Mouse (Mus musculus) spleen, postnatal 4 days (tissue): ENCODE measurements around the gene Olfr543.

Experiments used
- DNase-seq, 2 experiments: peaks; one replicate each; pipeline ENCODE4 v3.0.0; 2022; ENCODE audit warnings: low spot score in 2 of 2

Olfr543 gene

DNA sequence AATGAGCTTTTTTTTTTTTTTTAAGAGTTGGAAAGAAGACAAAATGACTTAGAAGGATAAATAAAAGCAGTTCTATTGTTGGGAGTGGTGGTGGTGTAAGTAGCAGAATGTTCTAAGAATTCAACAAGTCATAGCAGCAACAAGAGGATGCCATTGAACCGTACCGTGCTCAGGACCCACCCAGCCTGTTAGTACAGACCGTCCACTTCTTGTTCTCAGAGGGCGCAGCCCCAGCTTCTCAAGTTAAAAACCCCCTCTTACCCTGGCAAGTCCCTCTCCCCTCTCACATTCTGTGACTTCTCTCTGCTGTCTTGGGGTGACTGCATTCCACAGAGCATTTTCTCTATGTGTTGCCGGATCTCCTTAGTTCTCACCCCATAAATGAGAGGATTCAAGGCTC lies 4.9 kb downstream of the Olfr543 start:
- no peak for DNase-seq

DNA sequence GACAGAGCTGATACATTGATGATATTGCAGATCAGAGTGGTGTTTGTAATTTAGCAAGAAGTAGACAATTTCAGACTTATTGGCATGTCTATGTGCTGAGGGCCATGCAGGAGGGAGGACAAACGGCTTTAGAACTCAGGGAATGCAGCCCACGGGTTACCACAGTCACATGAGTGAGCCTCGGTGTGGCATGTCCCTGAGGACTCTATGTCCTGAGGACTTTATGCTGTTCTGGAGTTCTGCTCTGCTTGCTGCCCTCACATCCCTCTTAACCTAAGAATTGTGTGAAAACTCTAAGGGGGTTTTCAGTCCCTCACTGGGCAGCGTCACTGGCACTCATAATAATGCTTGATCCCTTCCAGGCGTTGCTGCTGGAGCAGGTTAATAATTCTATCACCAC lies 8.8 kb downstream of the Olfr543 start:
- no peak for DNase-seq

DNA sequence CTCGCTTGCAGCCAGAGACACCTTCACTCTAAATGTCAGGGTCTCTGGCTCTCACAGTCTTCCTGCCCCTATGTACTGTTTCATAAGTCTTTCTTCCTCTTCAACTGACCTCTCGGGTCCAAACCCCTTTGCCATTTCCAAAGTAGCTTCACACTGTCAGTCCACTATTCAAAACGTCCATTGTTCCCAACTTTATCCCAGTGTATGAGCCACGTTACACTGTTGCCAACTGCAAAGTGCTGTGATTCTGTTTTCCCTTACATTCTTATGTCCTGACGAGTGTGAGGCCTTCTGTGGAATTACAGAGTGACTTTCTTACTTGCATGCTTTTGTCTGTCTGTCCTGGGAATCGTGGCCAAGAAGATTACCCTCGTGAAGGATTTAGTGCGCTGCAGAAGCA lies 13.9 kb downstream of the Olfr543 start:
- DNase-seq, result no peak

DNA sequence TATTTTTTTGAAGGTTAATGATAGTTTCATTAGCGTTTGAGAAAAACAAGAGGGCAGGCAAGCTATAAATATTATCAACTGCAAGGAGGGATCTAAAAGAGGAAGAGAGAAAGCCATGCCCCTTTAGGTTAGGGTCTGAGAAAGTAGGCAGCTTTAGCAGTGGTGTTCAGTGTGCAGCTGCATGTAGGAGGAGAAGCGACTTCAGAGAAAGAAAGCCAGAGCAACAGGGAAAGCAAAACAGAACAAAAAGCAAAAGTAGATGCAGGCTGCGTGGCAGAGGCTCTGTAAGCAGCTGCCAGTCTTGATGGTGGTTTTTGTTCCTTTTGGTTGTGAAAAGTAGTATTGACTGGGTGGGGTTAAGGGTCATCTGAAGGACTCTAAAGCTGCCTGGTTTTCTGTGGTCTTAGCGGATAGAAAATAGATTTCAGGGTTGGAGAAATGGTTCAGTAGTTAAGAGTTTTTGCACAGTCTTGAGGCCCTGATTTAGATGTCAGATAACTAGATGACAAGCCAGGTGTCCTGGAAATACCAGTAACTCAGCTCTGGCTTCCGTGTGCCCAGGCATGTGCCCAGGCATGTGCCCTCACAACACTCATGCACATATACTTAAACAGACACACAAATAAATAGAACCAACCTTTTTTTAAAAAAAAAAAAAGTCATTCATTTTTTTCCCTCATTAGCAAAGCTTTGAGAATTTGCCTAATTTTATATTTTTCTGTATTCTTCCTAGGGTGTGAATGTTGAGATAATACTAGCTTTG lies 22.7 kb downstream of the Olfr543 start:
- peak in 1 of 2 experiments; percentile 55 for DNase-seq

DNA sequence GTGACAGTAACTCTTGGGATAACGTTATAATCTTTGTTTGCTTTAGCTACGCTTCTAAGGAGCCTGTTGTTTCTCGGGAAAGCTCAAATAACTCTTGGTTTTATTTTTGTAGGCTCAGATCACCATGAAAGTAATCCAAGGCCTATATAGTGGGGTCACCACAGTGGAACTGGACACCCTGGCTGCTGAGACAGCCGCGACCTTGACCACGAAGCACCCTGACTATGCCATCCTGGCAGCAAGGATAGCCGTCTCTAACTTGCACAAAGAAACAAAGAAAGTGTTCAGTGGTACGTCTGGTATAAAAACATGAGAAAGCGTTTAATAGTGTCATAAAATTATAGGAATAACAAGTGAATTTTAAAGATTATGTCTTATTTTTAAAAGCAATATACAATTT lies 35.0 kb downstream of the Olfr543 start:
- no peak for DNase-seq

DNA sequence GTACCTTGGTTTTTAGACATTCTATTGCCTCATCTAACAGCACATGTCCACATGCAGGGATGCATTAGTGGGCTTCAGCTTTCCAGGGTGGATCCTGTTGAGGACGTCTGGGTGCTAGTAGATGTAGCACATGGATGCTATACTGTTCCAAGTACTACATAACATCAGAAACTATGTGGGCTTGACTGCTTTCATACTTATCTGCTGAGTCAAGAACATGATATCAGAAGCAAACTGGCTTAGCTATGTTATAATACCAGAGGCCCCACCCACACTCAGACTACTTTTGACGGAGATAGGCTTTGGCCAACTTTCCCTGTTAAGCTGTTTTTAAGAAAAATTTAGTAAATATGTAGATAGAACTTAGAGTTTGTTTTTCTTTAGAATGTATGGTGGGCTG lies 37.2 kb downstream of the Olfr543 start:
- no peak for DNase-seq

DNA sequence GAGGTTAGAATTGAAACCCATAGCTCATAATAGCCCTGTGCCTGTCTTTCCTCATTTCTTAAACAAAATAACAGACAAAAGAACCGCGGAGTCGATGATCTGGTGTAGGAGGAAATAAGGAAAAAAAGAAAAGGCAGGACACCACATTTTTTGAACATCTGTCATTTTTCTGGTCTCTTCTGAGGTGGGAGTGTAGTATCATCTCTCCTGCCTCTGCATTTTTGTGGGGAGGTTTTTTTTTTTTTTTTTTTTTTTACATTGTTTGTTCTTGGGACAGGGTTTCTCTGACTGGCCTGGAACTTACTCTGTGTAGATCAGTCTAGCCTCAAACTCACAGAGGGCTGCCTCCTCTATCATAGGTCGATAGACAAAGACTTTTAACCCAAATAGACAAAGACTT lies 39.0 kb downstream of the Olfr543 start:
- no peak for DNase-seq

DNA sequence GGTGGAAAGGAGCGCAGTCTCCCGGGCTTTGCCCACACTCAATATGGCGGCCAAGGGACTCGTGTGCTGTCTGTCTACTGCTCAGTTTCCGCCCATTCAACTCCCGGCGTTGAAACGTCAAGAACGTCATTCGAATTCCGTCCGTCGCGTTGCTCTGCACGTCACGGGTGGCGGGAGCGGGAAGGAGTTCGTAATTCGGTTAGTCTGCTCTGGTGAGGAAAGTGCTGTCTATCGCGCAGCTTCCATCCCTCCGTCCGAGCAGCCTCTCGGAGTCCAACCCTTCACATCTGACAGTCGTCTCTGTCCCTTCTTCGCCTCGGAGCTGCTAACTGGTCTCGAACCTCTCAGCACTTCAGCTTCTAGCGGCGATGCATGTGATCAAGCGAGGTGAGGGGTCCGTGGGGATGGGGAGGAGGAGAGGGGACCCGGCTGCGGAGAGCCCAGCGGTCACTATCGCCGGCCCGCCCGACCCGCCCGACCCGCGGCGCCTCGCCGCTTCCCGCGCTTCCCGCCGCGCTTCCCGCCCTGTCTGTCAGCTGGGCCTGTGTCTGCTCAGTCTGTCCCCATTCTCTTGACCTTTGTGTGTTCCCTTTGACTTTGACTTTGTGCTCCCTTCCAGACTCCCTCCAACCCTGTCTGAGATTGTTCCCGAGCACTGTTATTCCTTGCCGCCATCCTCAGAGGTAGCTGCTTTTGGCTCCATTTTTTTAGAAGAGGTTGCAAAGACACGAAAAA lies 39.7 kb downstream of the Olfr543 start, which contains the start of gene Rrm1:
TSS of gene Rrm1 (plus strand) at position 39 of the 735 bp plus-strand sequence.
- DNase-seq, result peak; percentile 92 to 94

DNA sequence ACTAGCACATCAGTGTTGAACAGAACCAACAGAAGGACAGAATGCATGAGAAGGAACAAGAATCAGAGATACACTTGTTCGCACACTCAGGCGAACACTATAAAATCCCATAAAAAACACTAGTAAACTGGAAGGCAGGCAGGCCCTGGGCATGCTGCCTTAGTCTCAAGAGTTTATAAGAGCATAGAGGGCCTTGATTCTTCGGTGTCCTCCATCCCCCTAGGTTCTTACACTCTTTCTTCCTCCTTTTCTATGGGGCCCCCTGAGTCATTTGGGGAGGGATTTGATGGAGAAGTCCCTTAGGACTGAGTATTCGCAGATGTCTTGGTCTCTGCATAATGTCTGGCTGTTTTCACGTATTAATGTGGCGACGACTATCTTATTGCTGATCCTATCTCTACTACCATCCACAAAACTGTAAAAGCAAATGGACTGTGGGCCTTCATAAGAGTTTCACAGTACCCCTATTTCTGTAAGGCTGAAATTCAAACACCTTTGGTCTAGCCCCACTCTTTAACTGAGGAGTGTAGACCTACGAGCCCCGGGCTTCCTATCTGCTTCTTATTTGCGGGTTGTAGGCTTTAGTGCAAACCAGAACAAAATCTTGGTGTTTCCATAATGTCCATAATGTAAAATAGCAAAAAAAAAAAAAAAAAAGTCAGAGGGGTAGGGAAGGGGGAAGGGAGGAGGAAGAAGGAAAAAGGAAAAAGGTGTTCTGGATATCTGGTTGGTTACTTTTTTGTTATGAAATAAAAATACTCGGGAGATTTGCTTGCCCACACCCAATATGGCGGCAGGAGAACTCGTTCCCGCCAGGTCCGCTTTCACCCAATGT lies 40.4 kb downstream of the Olfr543 start:
- no peak for DNase-seq

DNA sequence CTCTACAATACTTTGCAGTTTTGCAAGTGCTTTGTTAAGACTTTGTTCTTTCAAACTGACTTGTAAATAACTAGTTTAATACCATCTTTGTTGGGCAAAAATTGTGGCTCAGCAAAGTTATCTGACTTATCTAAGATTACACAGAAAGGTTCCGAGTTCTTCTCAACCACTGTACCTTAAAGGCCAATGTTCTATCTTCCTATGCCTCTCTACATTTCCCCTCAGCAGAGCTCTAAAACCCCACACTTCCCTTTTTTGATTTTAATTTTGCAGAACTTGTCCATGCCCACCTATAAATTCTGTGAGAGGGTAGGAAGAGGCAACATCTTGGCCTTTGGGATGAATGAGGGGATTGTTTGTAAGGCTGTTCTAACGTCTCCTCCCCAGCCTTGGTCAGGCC lies 47.1 kb downstream of the Olfr543 start:
- no peak for DNase-seq
